Mouse (Mus musculus) adrenal gland, postnatal 36 days (tissue): ENCODE data around the gene Nxnl2. TPM values are rescaled to one million over a fixed set of nuclear protein-coding genes. Genes with fewer than 3 reads are reported as not detected.
"Not testable (repeated sequence)": the region's sequence is repeated elsewhere in the genome, so short reads cannot be mapped to it uniquely, and the experiment has no call there.

Experiments used
- DNase-seq, 2 experiments: peaks; one replicate each; pipeline ENCODE4 v3.0.0; 2021; ENCODE audit warnings: mixed read lengths in 1 of 2
- total RNA-seq, 2 experiments: library from RNA; stranded (reverse); gene quantifications; 2 replicates each; pipeline ENCODE4 v1.2.3; 2021

Nxnl2 gene
- total RNA-seq, 2 experiments from 2014 or later, result 0.30 TPM; not detected in 1

DNA sequence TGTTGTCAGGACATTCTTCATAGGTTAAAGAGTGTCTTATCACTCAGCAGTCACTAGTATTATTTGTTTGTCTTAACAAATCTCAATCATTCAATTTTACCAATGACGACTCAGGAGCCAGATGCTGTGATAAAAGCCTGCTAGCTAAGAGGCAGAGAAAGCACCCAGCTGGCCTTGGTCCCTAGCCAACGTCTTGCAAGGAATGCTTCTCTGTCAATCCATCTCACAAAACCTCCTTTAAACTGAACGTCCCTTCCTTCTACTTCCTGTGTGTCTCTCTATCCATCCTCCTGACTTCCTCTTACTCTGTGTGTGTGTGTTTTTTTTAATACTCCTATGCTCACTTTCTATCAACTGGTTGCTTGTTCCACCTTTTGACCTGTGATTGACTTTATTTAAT lies 8.5 kb downstream of the Nxnl2 start:
- no peak for DNase-seq

DNA sequence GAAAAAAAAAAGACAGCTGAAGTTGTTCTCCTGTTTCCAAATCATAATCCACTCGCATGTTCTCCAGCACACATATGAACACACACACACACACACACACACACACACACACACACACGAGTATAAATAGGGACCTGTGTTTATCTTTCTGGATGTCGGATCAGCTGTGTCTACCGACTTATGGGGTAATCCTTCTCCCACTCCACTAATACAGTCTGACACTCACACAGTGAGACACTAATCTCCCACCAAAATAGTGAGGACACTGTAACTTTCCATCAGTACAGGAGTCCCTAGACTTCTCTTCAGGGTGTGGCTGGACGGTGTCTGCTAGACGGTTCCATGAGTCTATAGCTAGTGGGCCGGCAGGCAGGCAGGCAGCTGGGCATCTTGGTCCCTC lies 11.4 kb downstream of the Nxnl2 start:
- no peak for DNase-seq

DNA sequence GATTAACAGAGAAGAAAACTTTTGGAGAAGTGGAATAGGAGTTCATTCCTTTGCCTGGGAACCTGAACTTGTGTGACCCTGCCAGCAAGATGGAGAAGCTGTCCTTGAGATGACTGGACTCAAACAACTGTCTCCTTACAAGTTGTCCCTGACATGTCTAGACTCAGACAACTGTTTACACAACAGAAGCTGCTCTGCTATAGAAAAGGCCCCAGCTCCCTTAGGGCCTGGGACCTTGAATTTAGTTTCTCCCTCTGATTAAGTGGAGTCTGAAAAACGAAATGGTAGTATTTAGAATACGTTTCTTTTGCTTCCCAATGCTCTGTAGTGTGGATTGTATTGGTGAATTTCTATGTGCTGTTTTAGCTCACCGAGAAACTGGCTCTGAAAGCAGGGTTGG lies 14.1 kb downstream of the Nxnl2 start:
- DNase-seq, result no peak

DNA sequence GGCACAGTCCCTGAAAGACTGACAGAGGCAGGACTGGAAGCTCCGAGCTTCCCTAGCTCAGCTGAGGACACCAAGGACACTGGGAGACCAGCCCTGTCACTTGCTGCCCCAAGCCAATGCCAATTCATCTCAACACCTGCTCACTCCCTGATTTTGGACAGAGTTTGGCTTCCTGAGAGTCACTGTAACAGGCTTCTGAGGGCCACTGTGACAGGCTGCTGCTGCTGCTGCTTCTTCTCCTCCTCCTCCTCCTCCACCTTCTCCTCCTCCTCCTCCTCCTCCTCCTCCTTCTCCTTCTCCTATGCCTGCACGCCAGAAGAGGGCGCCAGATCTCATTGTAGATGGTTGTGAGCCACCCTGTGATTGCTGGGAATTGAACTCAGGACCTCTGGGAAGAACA lies 19.5 kb downstream of the Nxnl2 start:
- no peak for DNase-seq

DNA sequence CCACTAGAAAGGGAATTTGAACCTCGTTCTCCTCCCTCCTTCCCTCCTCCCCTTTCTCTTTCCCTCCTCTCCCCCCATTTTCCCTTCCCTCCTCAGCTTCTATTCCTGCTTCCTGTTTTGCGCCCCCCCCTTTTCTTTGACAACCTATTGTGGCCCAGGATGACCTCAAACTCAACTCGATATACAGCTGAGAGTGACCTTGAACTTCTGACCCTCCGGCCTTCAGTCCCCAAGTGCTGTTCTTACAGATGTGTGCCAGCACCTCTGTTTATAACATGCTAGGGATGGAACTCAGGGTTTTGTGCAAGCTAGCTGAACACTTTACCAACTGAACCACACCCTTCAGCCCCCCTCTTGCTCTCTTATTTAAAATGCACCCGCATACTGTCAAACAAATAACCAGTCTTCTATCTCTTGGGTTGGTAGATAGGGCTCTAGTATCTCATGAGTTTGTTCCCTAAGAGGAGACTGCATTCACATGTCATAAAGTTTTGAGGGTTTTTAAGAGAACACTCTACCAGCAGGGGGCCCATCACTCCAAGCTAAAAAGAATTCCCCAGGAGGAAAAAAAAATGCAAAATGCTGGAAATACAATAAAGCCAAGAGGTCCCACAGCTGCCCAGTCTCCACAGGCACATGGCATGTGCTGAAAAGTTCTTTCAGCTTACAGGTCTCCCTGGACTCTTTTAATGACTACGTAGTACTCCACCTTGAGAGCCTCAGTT lies 20.8 kb downstream of the Nxnl2 start:
- peak; percentile 27 to 72 for DNase-seq

DNA sequence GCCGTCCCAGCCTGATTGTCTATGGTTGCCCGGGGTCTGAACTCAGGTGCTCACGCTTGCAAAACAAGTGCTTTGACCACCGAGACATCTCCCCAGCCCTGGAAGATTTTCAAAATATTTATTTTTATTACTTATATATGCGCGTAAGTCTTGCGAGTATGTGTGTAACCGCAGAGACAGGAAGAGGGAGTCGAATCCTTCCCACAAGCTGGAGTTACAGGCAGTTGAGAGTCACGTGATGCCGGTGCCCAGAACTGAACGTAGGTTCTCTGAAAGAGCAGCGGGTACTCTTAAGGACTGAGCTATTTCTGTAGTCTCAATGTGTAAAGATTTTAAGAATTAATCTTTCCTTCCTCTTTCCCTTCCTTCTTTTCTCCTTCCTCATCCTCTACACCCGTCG lies 23.1 kb downstream of the Nxnl2 start:
- DNase-seq, result no peak

DNA sequence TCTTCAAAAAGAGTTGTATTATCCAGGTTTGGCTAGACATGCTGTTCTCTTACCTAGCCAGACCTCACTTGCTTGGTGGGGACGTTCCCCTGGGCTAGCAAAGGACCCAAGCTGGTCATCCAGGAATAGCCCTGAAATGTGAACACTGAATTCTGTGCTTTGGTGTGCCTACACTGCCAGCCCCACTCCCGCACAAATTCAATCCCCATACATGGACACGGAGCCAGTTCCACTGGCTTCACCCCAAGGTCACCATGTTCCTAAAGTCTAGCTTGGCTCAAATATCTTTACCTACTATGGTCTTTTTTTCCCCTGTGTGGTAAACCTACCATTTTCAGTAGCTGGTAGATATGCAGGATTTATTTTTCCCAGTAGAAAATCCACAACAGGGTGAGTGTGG lies 26.9 kb downstream of the Nxnl2 start:
- peak in 1 of 2 experiments; percentile 15 for DNase-seq

DNA sequence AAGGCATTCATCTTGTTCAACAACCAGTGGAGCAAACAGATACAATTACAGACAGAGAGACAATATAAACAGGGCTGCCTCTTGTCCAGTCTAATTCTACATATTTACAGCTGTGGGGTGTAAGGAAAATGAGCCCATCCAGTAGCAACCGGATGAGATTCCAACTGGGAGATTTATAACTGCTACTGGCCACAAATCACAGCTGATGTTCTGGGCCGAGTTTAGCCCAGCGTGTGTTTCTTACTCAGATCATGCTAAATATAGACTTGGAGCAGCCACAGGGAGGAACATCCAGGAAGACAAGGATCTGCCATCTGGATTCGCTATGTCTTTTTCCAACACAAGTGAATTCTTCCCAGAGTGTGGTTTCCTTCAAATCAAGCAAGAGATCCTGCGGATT lies 27.4 kb downstream of the Nxnl2 start:
- peak; percentile 53 to 62 for DNase-seq

DNA sequence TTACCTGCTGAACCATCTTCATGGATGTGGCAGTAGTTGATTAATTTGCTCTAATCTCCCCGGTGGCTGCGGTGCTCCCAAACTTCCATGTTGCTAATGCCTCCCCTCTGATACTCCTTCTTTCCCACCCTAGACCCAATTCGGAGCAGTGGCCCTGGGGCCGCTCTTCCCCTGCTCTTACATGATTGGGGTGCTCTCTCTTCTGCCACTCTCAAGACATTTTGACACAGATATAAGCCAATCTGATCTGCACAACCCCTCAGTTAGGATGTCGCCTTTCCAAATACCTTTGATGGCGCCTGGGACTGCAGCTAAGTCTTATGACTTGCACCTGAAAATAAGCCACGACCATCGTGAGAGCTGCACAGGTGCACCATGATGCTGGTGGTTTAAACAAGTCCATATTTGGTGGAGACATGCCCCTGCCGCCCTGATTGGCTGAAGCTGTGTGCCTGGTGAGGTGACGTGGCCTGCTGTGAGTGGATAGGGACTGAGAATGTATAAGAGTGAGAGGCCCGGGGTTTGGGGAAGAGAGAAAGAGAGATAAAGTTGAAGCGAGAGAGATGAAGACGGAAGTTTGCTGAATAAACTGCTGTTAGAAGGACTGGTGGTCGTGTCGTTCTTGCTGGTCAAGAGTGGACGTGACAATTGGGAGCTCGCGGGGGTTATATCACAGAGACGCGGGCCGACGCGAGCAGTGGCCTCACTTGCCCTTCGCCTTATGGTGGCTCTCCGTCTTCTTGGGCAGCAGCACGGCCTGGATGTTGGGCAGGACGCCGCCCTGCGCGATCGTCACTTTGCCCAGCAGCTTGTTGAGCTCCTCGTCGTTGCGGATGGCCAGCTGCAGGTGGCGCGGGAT lies 31.4 kb downstream of the Nxnl2 start:
- not testable (repeated sequence) for DNase-seq

DNA sequence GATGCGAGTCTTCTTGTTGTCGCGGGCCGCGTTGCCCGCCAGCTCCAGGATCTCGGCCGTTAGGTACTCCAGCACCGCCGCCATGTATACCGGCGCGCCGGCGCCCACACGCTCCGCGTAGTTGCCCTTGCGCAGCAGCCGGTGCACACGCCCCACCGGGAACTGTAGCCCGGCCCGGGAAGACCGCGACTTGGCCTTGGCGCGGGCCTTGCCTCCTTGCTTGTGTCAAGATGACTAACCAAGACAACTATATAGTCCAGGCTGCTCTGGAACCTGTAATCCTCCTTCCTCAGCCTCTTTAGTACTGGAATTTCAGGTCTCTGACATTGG lies 32.0 kb downstream of the Nxnl2 start:
- peak; percentile 44 to 59 for DNase-seq

DNA sequence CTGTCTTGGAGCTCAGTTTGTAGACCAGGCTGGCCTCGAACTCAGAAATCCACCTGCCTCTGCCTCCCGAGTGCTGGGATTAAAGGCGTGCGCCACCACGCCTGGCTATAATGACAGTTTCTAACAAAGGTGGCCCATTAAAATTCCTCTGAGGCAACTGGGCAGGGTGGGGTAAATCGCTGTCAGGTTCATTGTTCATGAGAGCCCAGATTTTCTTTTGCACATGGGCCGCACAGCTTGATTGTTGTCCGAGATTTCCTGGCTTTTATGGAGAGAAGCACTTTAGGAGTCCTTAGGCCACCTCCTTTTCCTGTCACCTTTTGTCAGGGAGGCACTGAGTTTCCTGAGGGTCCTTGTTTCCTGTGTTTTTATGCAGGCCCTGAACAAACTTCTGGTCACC lies 32.6 kb downstream of the Nxnl2 start:
- no peak for DNase-seq

DNA sequence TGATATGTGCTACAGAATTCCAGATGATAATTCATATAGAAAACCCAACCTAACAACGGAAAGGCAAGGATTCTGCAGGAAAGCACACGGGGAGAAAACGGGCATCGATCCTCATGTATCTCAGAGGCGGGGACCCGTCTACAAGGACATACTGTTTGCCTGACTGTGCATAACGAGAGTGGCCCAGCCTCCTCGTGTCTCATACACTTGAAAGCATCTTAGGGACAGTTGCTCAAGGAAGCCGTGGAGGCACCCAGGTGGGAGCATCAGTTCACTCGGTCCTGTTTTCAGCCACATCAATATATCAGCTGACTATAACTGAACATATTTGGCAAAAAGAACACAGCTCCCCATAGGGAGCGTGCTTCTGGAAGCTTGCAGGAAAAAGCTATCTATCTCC lies 33.3 kb downstream of the Nxnl2 start:
- DNase-seq, result not testable (repeated sequence)

DNA sequence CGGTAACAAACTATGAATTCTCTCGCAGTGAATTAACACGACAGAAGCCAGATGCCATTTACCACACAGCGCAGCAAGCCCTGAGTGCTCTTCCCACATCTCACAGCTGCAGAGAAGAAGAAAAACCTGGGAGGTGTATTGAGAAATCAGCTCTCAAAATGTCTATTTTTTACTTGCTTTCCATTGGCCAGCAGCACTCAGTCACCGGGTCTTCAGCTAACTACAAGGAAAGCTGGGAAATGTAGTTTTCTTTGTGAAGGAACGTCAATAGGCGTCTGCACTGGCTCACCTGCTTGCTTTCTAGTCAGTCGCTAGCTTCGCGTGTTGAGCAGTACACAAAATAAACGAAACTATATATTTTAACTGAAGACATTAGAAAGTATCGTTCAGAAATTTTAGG lies 37.1 kb downstream of the Nxnl2 start:
- DNase-seq, result no peak

DNA sequence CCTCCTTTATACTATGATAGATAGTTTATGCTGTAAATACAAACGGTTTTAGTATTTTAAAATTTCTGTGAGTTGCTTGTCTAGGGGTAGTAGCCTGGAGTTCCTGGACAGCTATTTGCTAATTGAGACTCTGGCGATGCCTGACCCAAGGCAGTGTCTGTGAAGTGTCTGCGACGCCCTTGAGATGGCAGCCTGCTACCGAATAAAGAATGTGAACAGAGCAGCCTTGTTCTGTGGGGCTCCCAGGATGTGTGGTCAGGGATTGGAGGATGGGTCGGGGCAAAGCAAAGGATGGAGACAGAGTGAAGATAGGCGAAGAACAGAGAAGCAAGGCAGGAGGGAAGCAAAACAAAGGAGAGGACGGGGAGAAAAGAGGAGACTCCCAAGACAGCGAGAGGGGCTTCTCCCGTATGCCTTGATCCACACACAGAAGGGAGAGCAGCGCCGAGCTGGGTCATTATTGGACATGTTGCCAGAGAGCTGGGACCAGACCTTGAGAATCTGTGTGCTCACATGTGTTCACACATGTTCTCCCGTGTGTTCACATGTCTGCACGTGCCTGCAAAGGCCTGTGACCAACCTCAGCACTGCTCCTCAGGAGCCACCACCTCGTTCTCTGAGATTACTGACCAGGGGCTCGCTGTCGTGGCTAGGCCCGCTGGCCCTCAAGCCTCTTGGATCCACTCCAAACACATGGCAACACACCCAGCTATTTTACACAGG lies 37.7 kb downstream of the Nxnl2 start:
- peak in 1 of 2 experiments; percentile 25 for DNase-seq

DNA sequence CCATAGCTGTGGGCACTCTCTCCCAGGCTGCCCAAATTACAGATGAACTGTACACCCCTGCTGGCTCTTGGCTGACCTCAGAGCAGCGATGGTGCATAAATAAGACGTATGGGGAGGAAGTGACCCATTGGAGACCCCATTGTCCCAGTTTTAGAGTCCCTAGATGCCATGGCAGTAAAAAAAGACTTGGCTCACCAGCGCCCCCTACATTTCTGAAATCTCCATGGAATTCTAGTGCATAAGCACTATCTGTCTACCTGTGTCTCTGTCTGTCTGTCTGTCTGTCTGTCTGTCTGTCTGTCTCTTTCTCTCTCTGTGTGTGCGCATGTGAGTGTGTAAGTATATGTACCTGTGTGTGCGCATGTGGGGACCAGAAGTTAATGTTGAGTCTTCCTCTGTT lies 39.8 kb downstream of the Nxnl2 start:
- no peak for DNase-seq

DNA sequence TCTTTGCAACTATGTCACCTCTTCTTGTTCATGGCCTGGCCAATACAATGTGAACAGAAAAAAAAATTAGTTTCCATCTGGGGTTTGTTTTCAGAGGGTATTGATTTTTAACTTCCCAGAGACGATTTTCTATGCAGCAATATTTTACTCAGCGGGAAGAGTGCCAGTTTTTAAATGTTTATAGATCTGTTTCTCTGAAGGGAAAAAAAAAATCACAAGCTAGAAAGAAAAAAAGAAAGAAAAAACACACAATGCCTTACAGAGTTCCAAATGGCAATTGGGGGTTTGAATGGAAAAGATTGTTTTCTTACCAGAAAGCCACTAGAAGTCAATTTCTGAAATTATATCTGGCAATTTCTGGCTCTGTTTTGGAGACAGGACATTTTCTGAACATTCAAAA lies 43.9 kb downstream of the Nxnl2 start:
- DNase-seq, result no peak

DNA sequence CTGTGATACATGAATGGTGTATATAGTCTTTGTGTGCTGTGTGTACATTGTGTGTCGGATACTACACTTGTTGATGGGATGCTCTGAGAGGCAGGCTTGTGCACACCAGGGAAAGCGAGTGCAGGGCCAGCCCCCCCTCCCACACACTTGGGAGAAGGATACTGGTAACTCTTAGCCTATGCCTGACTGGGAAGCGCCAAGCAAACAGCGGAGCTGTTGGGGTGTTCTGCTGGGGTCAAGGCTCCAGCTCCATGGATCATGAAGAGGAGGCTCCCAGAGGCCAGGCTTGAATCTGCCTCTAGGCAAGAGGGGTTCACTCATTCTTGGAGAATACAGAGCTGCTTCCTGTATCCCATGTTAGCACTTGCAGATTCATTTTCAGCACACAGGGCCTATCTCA lies 50.1 kb downstream of the Nxnl2 start:
- DNase-seq, result no peak

DNA sequence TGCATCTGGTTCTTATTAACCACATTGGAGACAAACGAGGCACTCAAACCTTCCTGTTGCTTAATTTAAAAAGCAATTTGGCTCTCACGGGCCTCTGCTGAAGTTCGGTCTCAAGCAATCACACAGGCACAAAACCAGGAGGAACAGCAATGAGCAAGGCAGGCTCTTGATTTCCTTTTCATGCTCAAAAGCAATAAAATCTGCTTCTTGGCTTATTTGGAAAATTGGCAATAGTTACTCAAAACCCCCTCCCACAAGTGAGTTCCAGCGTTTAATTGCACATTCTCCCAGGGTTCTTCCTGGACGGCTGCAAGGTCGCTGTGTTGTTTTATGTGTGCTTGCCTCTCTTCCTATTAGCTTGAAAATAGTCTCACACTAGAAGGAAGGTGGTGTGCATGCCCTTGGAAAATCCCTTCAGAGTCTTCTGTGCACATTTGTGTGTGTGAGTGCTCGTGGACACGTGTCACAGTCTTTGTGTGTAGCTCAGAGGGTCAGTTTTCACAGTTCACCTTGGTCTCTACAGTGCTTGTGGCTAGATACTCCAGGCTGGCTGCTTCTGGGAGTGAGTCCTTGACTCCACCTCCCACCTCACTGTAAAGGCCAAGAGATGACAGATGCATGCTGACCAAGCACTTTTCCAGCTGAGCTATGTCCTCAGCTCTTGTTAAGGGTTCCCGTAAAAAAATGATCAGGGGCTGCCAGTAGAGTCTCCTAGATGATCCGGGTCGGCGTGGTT lies 50.8 kb downstream of the Nxnl2 start:
- DNase-seq, result peak; percentile 46 to 55
